Mouse (Mus musculus): ENCODE measurements around the gene Lrrd1. TPM values are rescaled to one million over a fixed set of nuclear protein-coding genes. Genes with fewer than 3 reads are reported as not detected.
A peak's percentile ranks its signal among the peaks of the same experiment; 100 is the strongest.
"Not testable (repeated sequence)": the region's sequence is repeated elsewhere in the genome, so short reads cannot be mapped to it uniquely, and the experiment has no call there.

Gene Lrrd1
- total and polyA plus RNA-seq, 2 experiments from 2014 or later: not detected

- TF ChIP-seq CTCF (IDR thresholded peaks at IDR 0.05; ENCODE audit: low read depth): no peak
- no peak overlapping the region for H3K4me2 ChIP-seq (ENCODE audit: low read depth, low read length)
- H3K9ac ChIP-seq (replicated peaks; ENCODE audit: low read length): no peak overlapping the region
- H3K36me3 ChIP-seq (ENCODE audit: insufficient read depth, low read length): no peaks in the 10 kb centered on the region
- 61% methylated on average over 3 of the region's 3 CpGs for WGBS
- H3K9me3 ChIP-seq (ENCODE audit: low read length): no peaks in the 10 kb centered on the region
- ATAC-seq (no peak), DNase-seq (ENCODE audit: low spot score) (no peak)
- H3K4me1 ChIP-seq (ENCODE audit: insufficient read depth, low read length): no peaks in the 10 kb centered on the region
- H3K4me3 ChIP-seq (ENCODE audit: low read length): no peak overlapping the region
- no peaks in the 10 kb centered on the region for H3K27me3 ChIP-seq (ENCODE audit: insufficient read depth, low read length)
- H3K27ac ChIP-seq: no peak overlapping the region
These were observed 28.5 kb downstream of the Lrrd1 start for GRCm38 (mm10) chr5:3873485-3873884.

DNA sequence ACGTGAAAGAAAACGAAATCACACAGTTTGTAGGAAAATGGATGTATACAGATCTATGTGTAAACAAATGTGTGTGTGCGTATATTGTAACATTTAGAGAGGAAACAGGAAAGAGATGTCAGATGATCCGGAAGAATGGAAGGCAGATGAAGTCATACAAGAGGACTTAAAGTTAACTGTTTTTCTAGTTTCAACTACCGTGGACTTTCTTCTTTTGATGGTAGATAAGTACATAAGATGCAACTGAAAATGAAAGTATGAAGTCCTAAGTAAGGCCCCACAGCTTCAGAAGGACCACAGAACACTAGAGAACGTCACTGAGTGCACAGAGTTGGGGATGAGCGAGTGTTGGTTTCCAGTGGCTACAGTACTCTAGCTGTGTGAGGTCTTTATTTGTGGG lies 41.9 kb downstream of the Lrrd1 start:
- not testable (repeated sequence) for H3K4me1 ChIP-seq (ENCODE audit: insufficient read depth, low read length); H3K36me3 ChIP-seq (ENCODE audit: insufficient read depth, low read length); H3K27me3 ChIP-seq (ENCODE audit: insufficient read depth, low read length); H3K9me3 ChIP-seq (ENCODE audit: low read length); H3K4me3 ChIP-seq (ENCODE audit: low read length); H3K9ac ChIP-seq (replicated peaks; ENCODE audit: low read length); DNase-seq (ENCODE audit: low spot score); H3K4me2 ChIP-seq (ENCODE audit: low read depth, low read length); H3K27ac ChIP-seq; ATAC-seq
- WGBS: 94% methylated on average over 7 of the region's 7 CpGs

GRCm38 (mm10) chr5:3889201-3889600 lies 44.2 kb downstream of the Lrrd1 start:
- Histone ChIP-seq H3K27me3 (ENCODE audit: insufficient read depth, low read length) (no peaks in the 10 kb centered on the region), H3K36me3 (ENCODE audit: insufficient read depth, low read length) (no peaks in the 10 kb centered on the region), H3K9ac (replicated peaks; ENCODE audit: low read length) (no peak overlapping the region), H3K9me3 (ENCODE audit: low read length) (no peaks in the 10 kb centered on the region), H3K4me2 (ENCODE audit: low read depth, low read length) (no peak overlapping the region), H3K4me3 (ENCODE audit: low read length) (no peak overlapping the region), H3K27ac (no peak overlapping the region), H3K4me1 (ENCODE audit: insufficient read depth, low read length) (peaks cover 8% of the 10 kb centered on the region)
- DNase-seq (ENCODE audit: low spot score) (no peak), ATAC-seq (no peak)
- TF ChIP-seq CTCF (IDR thresholded peaks at IDR 0.05; ENCODE audit: low read depth): no peak

DNA sequence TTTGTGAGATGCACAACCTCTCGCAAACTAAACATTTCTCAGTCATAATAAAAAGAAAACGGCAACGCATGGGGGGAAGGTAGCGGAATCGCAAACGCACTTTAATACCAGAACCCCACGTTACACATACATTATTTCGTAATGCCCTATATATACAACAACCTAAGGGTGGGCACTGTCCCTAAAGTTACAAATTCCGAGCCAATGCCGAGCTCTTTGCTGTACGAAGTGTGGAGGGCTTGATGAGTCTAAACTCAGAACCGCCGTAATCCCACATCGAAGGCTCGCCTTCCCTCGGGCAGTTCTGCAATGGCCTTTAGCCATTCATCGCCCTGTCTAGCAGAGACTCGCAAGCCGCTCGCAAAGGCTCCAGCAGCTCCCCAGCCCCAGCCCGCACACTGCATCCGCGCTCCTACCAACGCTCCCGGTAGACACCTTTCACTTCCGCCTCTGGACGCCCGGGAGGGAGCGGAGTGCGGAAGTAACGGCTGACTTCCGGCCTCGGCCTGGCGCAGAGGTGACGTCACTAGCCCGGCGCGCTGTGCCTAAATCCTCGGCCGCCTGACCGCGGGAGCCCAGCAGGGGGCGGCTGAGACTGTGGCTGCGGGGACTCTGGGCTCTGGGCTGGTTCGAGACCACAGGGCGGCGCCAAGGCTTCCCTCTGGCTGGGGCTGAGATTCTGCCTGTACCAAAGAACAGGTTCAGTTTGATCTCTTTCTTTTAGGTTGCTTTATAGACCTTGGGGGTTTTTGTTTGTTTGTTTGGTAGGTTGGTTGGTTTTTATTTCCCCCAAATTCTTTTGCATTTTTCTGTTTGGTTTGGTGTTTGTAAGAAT lies 48.7 kb downstream of the Lrrd1 start, which contains the start of gene Mterf1a:
Gene Mterf1a, minus strand, starts transcription at position 475 of the 835 bp plus-strand sequence.
- peak; percentile 100 for ATAC-seq
- H3K27ac ChIP-seq; H3K4me1 ChIP-seq (ENCODE audit: insufficient read depth, low read length); H3K27me3 ChIP-seq (ENCODE audit: insufficient read depth, low read length); H3K9me3 ChIP-seq (ENCODE audit: low read length); DNase-seq (ENCODE audit: low spot score); H3K36me3 ChIP-seq (ENCODE audit: insufficient read depth, low read length): not testable (repeated sequence)
- TF ChIP-seq CTCF (IDR thresholded peaks at IDR 0.05; ENCODE audit: low read depth): 0 out of 2 replicates have a peak, but pooled peaks have one; percentile 5
- Histone ChIP-seq H3K9ac (replicated peaks; ENCODE audit: low read length) (peak within 1 kb of the TSS; percentile 41; the same call in 1 of the 2 replicates), H3K4me3 (ENCODE audit: low read length) (peak within 1 kb of the TSS; percentile 44), H3K4me2 (ENCODE audit: low read depth, low read length) (peak within 1 kb of the TSS; percentile 73)
- 2% methylated on average over 4 of the region's 47 CpGs for WGBS

DNA sequence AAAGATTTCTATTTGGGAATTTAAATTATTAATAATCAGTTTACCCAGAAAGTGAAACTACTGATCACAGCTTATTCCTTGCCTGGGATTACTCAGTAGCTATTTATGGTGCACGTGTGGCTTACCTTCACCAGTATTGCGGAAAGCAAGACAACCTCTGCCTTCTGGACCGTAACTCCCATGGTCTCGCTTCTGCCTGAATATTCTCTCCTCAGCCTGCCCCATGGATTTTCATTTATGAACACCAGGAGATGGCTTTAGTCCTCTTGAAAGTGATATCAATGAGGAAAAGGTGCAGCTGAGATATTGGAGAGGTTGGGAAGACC lies 49.3 kb downstream of the Lrrd1 start:
- not testable (repeated sequence) for H3K27me3 ChIP-seq (ENCODE audit: insufficient read depth, low read length); H3K4me1 ChIP-seq (ENCODE audit: insufficient read depth, low read length); H3K36me3 ChIP-seq (ENCODE audit: insufficient read depth, low read length); H3K9ac ChIP-seq (replicated peaks; ENCODE audit: low read length); H3K9me3 ChIP-seq (ENCODE audit: low read length); DNase-seq (ENCODE audit: low spot score); H3K4me2 ChIP-seq (ENCODE audit: low read depth, low read length); H3K27ac ChIP-seq; ATAC-seq
- 95% methylated on average over 4 of the region's 4 CpGs for WGBS
- H3K4me3 ChIP-seq (ENCODE audit: low read length): peak overlapping the region; percentile 20; the same call in 1 of the 2 replicates

- 73% methylated on average over 2 of the region's 2 CpGs for WGBS
- H3K9ac ChIP-seq (replicated peaks; ENCODE audit: low read length): no peak overlapping the region
- no peaks in the 10 kb centered on the region for H3K4me1 ChIP-seq (ENCODE audit: insufficient read depth, low read length)
- no peaks in the 10 kb centered on the region for H3K9me3 ChIP-seq (ENCODE audit: low read length)
- no peak overlapping the region for H3K4me3 ChIP-seq (ENCODE audit: low read length)
- H3K4me2 ChIP-seq (ENCODE audit: low read depth, low read length): no peak overlapping the region
- DNase-seq (ENCODE audit: low spot score): no peak
- no peaks in the 10 kb centered on the region for H3K27me3 ChIP-seq (ENCODE audit: insufficient read depth, low read length)
- H3K36me3 ChIP-seq (ENCODE audit: insufficient read depth, low read length): no peaks in the 10 kb centered on the region
- H3K27ac ChIP-seq: no peak overlapping the region
- no peak for TF ChIP-seq CTCF (IDR thresholded peaks at IDR 0.05; ENCODE audit: low read depth)
- ATAC-seq: no peak
These were observed 60.5 kb downstream of the Lrrd1 start for GRCm38 (mm10) chr5:3905471-3905870.

Other genes starting within 250 kb of the Lrrd1 start
- 15.1 and 15.5 TPM in 2 replicates for gene Pex1, start 249.1 kb upstream of the Lrrd1 start, total RNA-seq (2014; rRNA removed)
- 20.6 and 21.5 TPM in 2 replicates for gene Pex1, start 249.1 kb upstream of the Lrrd1 start, polyA plus RNA-seq (2015; fragmentation: Nextera tagmentation; extraction: Ambion mirVana)
- 16.4 and 19.8 TPM in 2 replicates for gene Rbm48, start 248.6 kb upstream of the Lrrd1 start, total RNA-seq (2014; rRNA removed)
- gene Rbm48, start 248.6 kb upstream of the Lrrd1 start, polyA plus RNA-seq (2015; fragmentation: Nextera tagmentation; extraction: Ambion mirVana): 16.2 and 18.1 TPM in 2 replicates
- not detected in 2 replicates for gene Tmbim7, start 194.0 kb upstream of the Lrrd1 start, total RNA-seq (2014; rRNA removed)
- not detected in 2 replicates for gene Tmbim7, start 194.0 kb upstream of the Lrrd1 start, polyA plus RNA-seq (2015; fragmentation: Nextera tagmentation; extraction: Ambion mirVana)
- gene Gatad1, start 188.0 kb upstream of the Lrrd1 start, total RNA-seq (2014; rRNA removed): 80.1 and 96.6 TPM in 2 replicates
- 84.2 and 87.8 TPM in 2 replicates for gene Gatad1, start 188.0 kb upstream of the Lrrd1 start, polyA plus RNA-seq (2015; fragmentation: Nextera tagmentation; extraction: Ambion mirVana)
- 43.0 and 53.0 TPM in 2 replicates for gene Ankib1, start 42.2 kb upstream of the Lrrd1 start, total RNA-seq (2014; rRNA removed)
- gene Ankib1, start 42.2 kb upstream of the Lrrd1 start, polyA plus RNA-seq (2015; fragmentation: Nextera tagmentation; extraction: Ambion mirVana): 15.1 and 16.3 TPM in 2 replicates
- 23.7 and 33.0 TPM in 2 replicates for gene Krit1, start 42.0 kb upstream of the Lrrd1 start, total RNA-seq (2014; rRNA removed)
- gene Krit1, start 42.0 kb upstream of the Lrrd1 start, polyA plus RNA-seq (2015; fragmentation: Nextera tagmentation; extraction: Ambion mirVana): 32.8 and 34.5 TPM in 2 replicates
- 1.6 and 2.0 TPM in 2 replicates for gene Mterf1a, start 48.8 kb downstream of the Lrrd1 start, total RNA-seq (2014; rRNA removed)
- gene Mterf1a, start 48.8 kb downstream of the Lrrd1 start, polyA plus RNA-seq (2015; fragmentation: Nextera tagmentation; extraction: Ambion mirVana): 3.4 and 3.9 TPM in 2 replicates
- 41.6 and 45.9 TPM in 2 replicates for gene Akap9, start 82.9 kb downstream of the Lrrd1 start, total RNA-seq (2014; rRNA removed)
- gene Akap9, start 82.9 kb downstream of the Lrrd1 start, polyA plus RNA-seq (2015; fragmentation: Nextera tagmentation; extraction: Ambion mirVana): 225 and 227 TPM in 2 replicates